Comparison of ENCODE assay signal across 8 mouse cellular contexts in genomic region chr7:13037901-13038555, GRCm38 (mm10). TPM values are rescaled to one million over a fixed set of nuclear protein-coding genes. Genes with fewer than 3 reads are reported as not detected.
A peak's percentile ranks its signal among the peaks of the same experiment; 100 is the strongest.
DNase-seq lines count a peak whose midpoint lies in the region; ATAC-seq and TF ChIP-seq lines count a peak whose summit lies in the region.

Gene Ube2m, minus strand, starts transcription at chr7:13038275.

- peak within 1 kb of the TSS; percentile 91 for H3K4me2 ChIP-seq in forebrain, embryonic 12.5 days
- H3K4me2 ChIP-seq in heart, postnatal 0 days (ENCODE audit: low read depth, low read length), result peak within 1 kb of the TSS; percentile 87
- peak within 1 kb of the TSS; percentile 94 for H3K4me2 ChIP-seq in liver, embryonic 16.5 days (ENCODE audit: low read depth, low read length)
- H3K4me2 ChIP-seq in neural tube, embryonic 13.5 days, result peak within 1 kb of the TSS; percentile 91

- under 1% methylated on average over 51 of the region's 65 CpGs for WGBS in forebrain, embryonic 12.5 days
- WGBS in heart, postnatal 0 days, result under 1% methylated on average over 65 of the region's 65 CpGs
- under 1% methylated on average over 64 of the region's 65 CpGs for WGBS in liver, embryonic 16.5 days (ENCODE audit: insufficient replicate concordance)
- under 1% methylated on average over 64 of the region's 65 CpGs for WGBS in neural tube, embryonic 13.5 days

- peak; percentile 76 for TF ChIP-seq POLR2A in testis, adult 2 months (IDR thresholded peaks at IDR 0.05; ENCODE audit: control insufficient read depth, low read depth, low read length)

- H3K9me3 ChIP-seq in forebrain, embryonic 12.5 days, result no peaks in the 10 kb centered on the region
- H3K9me3 ChIP-seq in heart, postnatal 0 days (replicated peaks; ENCODE audit: control insufficient read depth, low read length), result no peaks in the 10 kb centered on the region
- no peaks in the 10 kb centered on the region for H3K9me3 ChIP-seq in liver, embryonic 16.5 days (replicated peaks; ENCODE audit: control insufficient read depth, low read length)
- H3K9me3 ChIP-seq in neural tube, embryonic 13.5 days, result no peaks in the 10 kb centered on the region

- H3K27me3 ChIP-seq in forebrain, embryonic 12.5 days, result peaks cover 25% of the 10 kb centered on the region
- H3K27me3 ChIP-seq in heart, postnatal 0 days (ENCODE audit: control insufficient read depth, insufficient read depth, low read length), result peaks cover 3% of the 10 kb centered on the region; the same call in 1 of the 2 replicates
- H3K27me3 ChIP-seq in liver, embryonic 16.5 days (ENCODE audit: control insufficient read depth, insufficient read depth, low read depth, low read length), result peaks cover 10% of the 10 kb centered on the region
- peaks cover 22% of the 10 kb centered on the region for H3K27me3 ChIP-seq in neural tube, embryonic 13.5 days
- H3K27me3 ChIP-seq in testis, adult 2 months (ENCODE audit: control insufficient read depth, insufficient read depth, low read length), result no peaks in the 10 kb centered on the region

- no peak for TF ChIP-seq CTCF in heart, postnatal 0 days (IDR thresholded peaks at IDR 0.05; ENCODE audit: low read depth)
- TF ChIP-seq CTCF in testis, adult 2 months (IDR thresholded peaks at IDR 0.05; ENCODE audit: control insufficient read depth, insufficient read depth, insufficient replicate concordance, low read depth, low read length), result no peak

- H3K9ac ChIP-seq in forebrain, embryonic 12.5 days, result peak within 1 kb of the TSS; percentile 97
- H3K9ac ChIP-seq in heart, postnatal 0 days (replicated peaks; ENCODE audit: low read depth, low read length), result peak within 1 kb of the TSS; percentile 98
- H3K9ac ChIP-seq in liver, embryonic 16.5 days (ENCODE audit: low read depth, low read length), result peak within 1 kb of the TSS; percentile 97
- H3K9ac ChIP-seq in neural tube, embryonic 13.5 days, result peak within 1 kb of the TSS; percentile 98

- peak; percentile 99 for DNase-seq in CD8-positive naive resting alpha-beta T cell, adult 2 months (ENCODE audit: low read depth in 2 of 2, low spot score in 2 of 2)
- DNase-seq in c-Kit-positive CD71-positive TER-119-negative erythroid progenitor cells, embryonic 14.5 days (ENCODE audit: low read depth), result peak; percentile 98
- peak; percentile 95 for DNase-seq in heart, postnatal 0 days (ENCODE audit: low spot score)
- DNase-seq in kidney, postnatal 4 days, result peak; percentile 99

- H3K4me1 ChIP-seq in forebrain, embryonic 12.5 days, result peaks cover 40% of the 10 kb centered on the region
- H3K4me1 ChIP-seq in heart, postnatal 0 days (ENCODE audit: control insufficient read depth, insufficient read depth), result peaks cover 32% of the 10 kb centered on the region
- H3K4me1 ChIP-seq in liver, embryonic 16.5 days (ENCODE audit: control insufficient read depth, low read depth, low read length), result peaks cover 41% of the 10 kb centered on the region
- H3K4me1 ChIP-seq in neural tube, embryonic 13.5 days (replicated peaks), result peaks cover 48% of the 10 kb centered on the region
- H3K4me1 ChIP-seq in testis, adult 2 months (ENCODE audit: control insufficient read depth, insufficient read depth, low read length), result peaks cover 28% of the 10 kb centered on the region

- TF ChIP-seq EP300 in heart, postnatal 0 days (IDR thresholded peaks at IDR 0.05; ENCODE audit: low read depth), result 0 out of 2 replicates have a peak, but pooled peaks have one; percentile 24

- peak within 1 kb of the TSS; percentile 78 for H3K4me3 ChIP-seq in forebrain, embryonic 12.5 days (replicated peaks)
- peak within 1 kb of the TSS; percentile 92 for H3K4me3 ChIP-seq in heart, postnatal 0 days (ENCODE audit: low read depth, low read length)
- peak within 1 kb of the TSS; percentile 89 for H3K4me3 ChIP-seq in liver, embryonic 16.5 days (ENCODE audit: low read depth, low read length)
- H3K4me3 ChIP-seq in neural tube, embryonic 13.5 days, result peak within 1 kb of the TSS; percentile 80
- peak within 1 kb of the TSS; percentile 92 for H3K4me3 ChIP-seq in testis, adult 2 months (ENCODE audit: control insufficient read depth, low read depth, low read length)

- H3K36me3 ChIP-seq in forebrain, embryonic 12.5 days (replicated peaks), result peaks cover 22% of the 10 kb centered on the region
- peaks cover 8% of the 10 kb centered on the region for H3K36me3 ChIP-seq in heart, postnatal 0 days (replicated peaks; ENCODE audit: control insufficient read depth, insufficient read depth, low read length)
- H3K36me3 ChIP-seq in liver, embryonic 16.5 days (ENCODE audit: control insufficient read depth, insufficient read depth), result peaks cover 8% of the 10 kb centered on the region
- H3K36me3 ChIP-seq in neural tube, embryonic 13.5 days, result peaks cover 24% of the 10 kb centered on the region
- H3K36me3 ChIP-seq in testis, adult 2 months (ENCODE audit: control insufficient read depth, insufficient read depth, low read length), result no peaks in the 10 kb centered on the region

- peak within 1 kb of the TSS; percentile 100 for H3K27ac ChIP-seq in forebrain, embryonic 12.5 days
- peak within 1 kb of the TSS; percentile 100 for H3K27ac ChIP-seq in heart, postnatal 0 days (ENCODE audit: low read depth)
- peak within 1 kb of the TSS; percentile 98 for H3K27ac ChIP-seq in liver, embryonic 16.5 days (ENCODE audit: low read length)
- peak within 1 kb of the TSS; percentile 99 for H3K27ac ChIP-seq in neural tube, embryonic 13.5 days (replicated peaks)
- peak within 1 kb of the TSS; percentile 97 for H3K27ac ChIP-seq in testis, adult 2 months (ENCODE audit: control insufficient read depth, insufficient read depth, low read depth, low read length)

- ATAC-seq in forebrain, embryonic 12.5 days (ENCODE audit: low FRiP score), result peak; percentile 92
- peak; percentile 92 for ATAC-seq in heart, postnatal 0 days (ENCODE audit: insufficient read depth, low read depth)
- peak; percentile 90 for ATAC-seq in liver, embryonic 16.5 days (ENCODE audit: low read depth)
- ATAC-seq in neural tube, embryonic 13.5 days (ENCODE audit: low read depth), result peak; percentile 90

RNA-seq across cellular contexts. Expression of gene Ube2m, which starts in this region (rescaled TPM):
- 107 and 154 TPM in 2 replicates for polyA plus RNA-seq in forebrain, embryonic 12.5 days (2016; fragmentation: Nextera tagmentation; extraction: Ambion mirVana)
- total RNA-seq in heart, postnatal 0 days (2014; rRNA removed; ENCODE audit: low replicate concordance), result 290 and 312 TPM in 2 replicates
- polyA plus RNA-seq in heart, postnatal 0 days (2015; fragmentation: Nextera tagmentation; extraction: Ambion mirVana), result 116 and 127 TPM in 2 replicates
- 10.6 and 14.3 TPM in 2 replicates for polyA plus RNA-seq in liver, embryonic 16.5 days (2015; fragmentation: Nextera tagmentation; extraction: Ambion mirVana)
- polyA plus RNA-seq in neural tube, embryonic 13.5 days (2015; fragmentation: Nextera tagmentation; extraction: Ambion mirVana), result 149 and 152 TPM in 2 replicates
- 377 and 399 TPM in 2 replicates for polyA plus RNA-seq in testis, adult 2 months (2012; rRNA removed)

Comparison
In these comparisons a context has a peak if more than half of its experiments do, and no peak if none do; other contexts are left out.
1. Peak in every context shown above with its lines: DNase-seq, ATAC-seq, H3K4me3 ChIP-seq and H3K27ac ChIP-seq.